Mouse (Mus musculus) CH12F3 (cell line): ENCODE results near the gene 9530002B09Rik.

ENCODE experiments used
- in situ Hi-C: fragments of 300-500 bp; cut with MboI; formaldehyde crosslinking; loops from 2 replicates; pipeline ENCODE4 v1.14.3; 2020; ENCODE audit warnings: low sequenced_read_pairs

Gene 9530002B09Rik

GRCm38 (mm10) chr4:122688975-122689374, at the start of gene 9530002B09Rik:
TSS of gene 9530002B09Rik (plus strand) at chr4:122689275.
- in situ Hi-C loops = no loop called here
